Mouse (Mus musculus) thymus, adult 2 months (tissue): ENCODE data around the gene Mical1.

Experiments used
- CTCF ChIP-seq: fragments of 200-500 bp; IDR thresholded peaks from 2 replicates; pipeline ENCODE4 v1.5.1; 2012; ENCODE audit warnings: mild to moderate bottlenecking, control low read depth, low read length, moderate library complexity, borderline replicate concordance; ENCODE audit not compliant: control insufficient read depth, poor library complexity, insufficient read depth; ENCODE audit errors: extremely low read depth
- POLR2A ChIP-seq: fragments of 200-500 bp; IDR thresholded peaks from 2 replicates; pipeline ENCODE4 v1.6.1; 2012; ENCODE audit warnings: mild to moderate bottlenecking, low read length, control low read depth, moderate library complexity; ENCODE audit not compliant: control insufficient read depth, poor library complexity, insufficient read depth; ENCODE audit errors: extremely low read depth

DNA sequence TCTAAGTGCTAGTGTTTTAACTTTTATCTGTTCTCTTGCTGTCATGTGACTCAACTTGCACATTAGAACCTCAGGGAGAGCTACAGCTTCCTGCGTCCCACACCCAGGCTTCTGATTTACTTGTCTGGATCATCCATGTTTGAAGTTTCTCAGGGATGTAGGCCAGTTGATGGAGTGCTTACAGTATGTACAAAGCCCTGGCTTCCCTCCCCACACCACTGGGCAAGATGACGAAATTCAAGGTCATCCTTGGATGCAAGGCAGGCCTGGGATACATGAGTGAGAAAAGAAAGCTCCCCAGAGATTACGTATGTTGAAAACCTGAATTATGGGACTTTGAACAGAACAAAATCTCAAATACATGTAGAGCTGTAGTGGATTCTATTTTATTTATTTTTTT is 23.3 kb upstream of the Mical1 start:
- TF ChIP-seq CTCF = no peak
- TF ChIP-seq POLR2A = no peak
